Mouse (Mus musculus) naive thymus-derived CD4-positive, alpha-beta T cell, adult 2 months (primary cell): Measurements from ENCODE around the gene Rexo4.

Experiments used
- DNase-seq: peaks from one replicate; pipeline ENCODE4 v3.0.0-alpha.2; 2011; ENCODE audit warnings: low read depth

The Rexo4 gene

GRCm38 (mm10) chr2:26943253-26943652 lies 20.9 kb downstream of the Rexo4 start:
- no peak for DNase-seq

- no peak for DNase-seq
Measured at GRCm38 (mm10) chr2:26941539-26941938, 22.6 kb downstream of the Rexo4 start.

GRCm38 (mm10) chr2:26936425-26936824 lies 27.8 kb downstream of the Rexo4 start:
- peak; percentile 63 for DNase-seq

GRCm38 (mm10) chr2:26935286-26935685 lies 28.9 kb downstream of the Rexo4 start:
- DNase-seq = peak; percentile 46

- DNase-seq = peak; percentile 95
Measured at GRCm38 (mm10) chr2:26933304-26934055, 30.7 kb downstream of the Rexo4 start, which contains the start of the genes Surf4 and Stkld1. Gene Surf4 (minus strand): TSS chr2:26933928. Gene Stkld1 (plus strand): TSS chr2:26934047.

- peak; percentile 55 for DNase-seq
Measured at GRCm38 (mm10) chr2:26932473-26933303, 31.5 kb downstream of the Rexo4 start.

- peak; percentile 87 for DNase-seq
Measured at GRCm38 (mm10) chr2:26930390-26930789, 33.8 kb downstream of the Rexo4 start.

GRCm38 (mm10) chr2:26927745-26928476 lies 36.3 kb downstream of the Rexo4 start:
- no peak for DNase-seq

- DNase-seq = no peak
Measured at GRCm38 (mm10) chr2:26921784-26922183, 42.4 kb downstream of the Rexo4 start.

- DNase-seq = no peak
Measured at GRCm38 (mm10) chr2:26920190-26920855, 43.9 kb downstream of the Rexo4 start.

- DNase-seq = no peak
Measured at GRCm38 (mm10) chr2:26919684-26920083, 44.5 kb downstream of the Rexo4 start.

GRCm38 (mm10) chr2:26916738-26917137 lies 47.4 kb downstream of the Rexo4 start:
- no peak for DNase-seq

GRCm38 (mm10) chr2:26915927-26916728 lies 48.1 kb downstream of the Rexo4 start, which contains the start of the genes Surf2 and Surf1:
Gene Surf2 (plus strand): TSS chr2:26916367.
Gene Surf1 (minus strand): TSS chr2:26916530.
- peak; percentile 87 for DNase-seq

GRCm38 (mm10) chr2:26914148-26914941 lies 49.8 kb downstream of the Rexo4 start:
- no peak for DNase-seq

- no peak for DNase-seq
Measured at GRCm38 (mm10) chr2:26913416-26914147, 50.6 kb downstream of the Rexo4 start.

GRCm38 (mm10) chr2:26912253-26912770 lies 51.9 kb downstream of the Rexo4 start:
- DNase-seq = no peak

GRCm38 (mm10) chr2:26910994-26911765 lies 53.0 kb downstream of the Rexo4 start:
- no peak for DNase-seq
